Mouse (Mus musculus): ENCODE measurements around the gene Pfkp. TPM values are rescaled to one million over a fixed set of nuclear protein-coding genes. Genes with fewer than 3 reads are reported as not detected.

Pfkp gene
- 10 to 100 TPM; 68.1 to 83.2 TPM for total RNA-seq (2023)

DNA sequence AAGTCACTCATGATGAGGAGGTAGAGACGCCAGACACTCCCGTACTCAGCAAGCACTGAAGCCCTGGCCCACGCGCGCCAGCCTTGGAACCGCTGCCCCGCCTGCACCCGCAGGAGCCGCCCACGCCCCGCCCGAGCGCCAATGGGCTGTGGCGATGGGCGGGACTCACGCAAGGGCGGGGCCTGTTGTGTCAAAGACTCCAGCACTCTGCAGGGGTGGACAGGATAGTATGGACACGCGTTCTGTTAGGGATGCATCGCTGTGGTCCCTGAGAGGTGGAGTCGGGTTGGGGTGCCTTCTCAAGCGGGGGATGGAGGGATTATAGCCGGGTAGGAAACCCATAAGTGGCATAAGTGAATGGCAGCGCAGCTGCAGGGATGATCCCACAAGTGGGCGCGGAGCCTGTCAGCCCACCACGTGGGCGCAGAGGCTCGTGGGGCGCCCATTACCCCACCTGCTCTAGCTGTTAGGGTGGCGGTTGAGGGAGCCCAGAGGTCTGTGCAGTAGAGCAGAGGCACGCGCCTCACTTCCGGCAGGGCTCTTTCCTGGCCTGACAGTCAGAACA is at the start of gene Pfkp:
Gene Pfkp, minus strand, starts transcription at position 109 of the 565 bp plus-strand sequence.

Other genes with a start within 250 kb of the Pfkp start
- gene Pitrm1, start 100.6 kb downstream of the Pfkp start, total RNA-seq (2023) = 10 to 100 TPM; 31.7 to 32.2 TPM

Data from neutrophil, adult 83 days (primary cell).